Mouse (Mus musculus) C2C12 (cell line): ENCODE results near the gene Anks3.

ENCODE experiments used
- CTCF ChIP-seq: IDR thresholded peaks from one replicate; pipeline ENCODE4 v1.5.1; 2011; ENCODE audit not compliant: control insufficient read depth, insufficient read depth, insufficient read length
- MAX ChIP-seq: IDR thresholded peaks from one replicate; pipeline ENCODE4 v1.6.1; 2011; ENCODE audit warnings: mild to moderate bottlenecking, control low read depth
- USF1 ChIP-seq: IDR thresholded peaks from one replicate; pipeline ENCODE4 v1.6.1; 2011; ENCODE audit warnings: low read depth, mild to moderate bottlenecking, control low read depth, moderate library complexity

GRCm38 (mm10) chr16:4935931-4936703 is 27.9 kb downstream of the Anks3 start:
- TF ChIP-seq CTCF (no peak), MAX (no peak), USF1 (no peak)
